Mouse (Mus musculus) myocyte (in vitro differentiated cells): ENCODE results near the gene Telo2. TPM values are rescaled to one million over a fixed set of nuclear protein-coding genes. Genes with fewer than 3 reads are reported as not detected.

Experiments used
- H3K27me3 ChIP-seq: one replicate; pipeline ENCODE4 v1.6.1; 2011; ENCODE audit not compliant: control insufficient read depth, insufficient read depth, insufficient read length
- H3K36me3 ChIP-seq: one replicate; pipeline ENCODE4 v1.6.1; 2011; ENCODE audit not compliant: control insufficient read depth, insufficient read depth
- H3K4me2 ChIP-seq: one replicate; pipeline ENCODE4 v1.6.1; 2011; ENCODE audit warnings: low read depth, control low read depth
- H3K4me3 ChIP-seq: one replicate; pipeline ENCODE4 v1.5.1; 2011; ENCODE audit warnings: mild to moderate bottlenecking, control low read depth, moderate library complexity
- H3K79me2 ChIP-seq: one replicate; pipeline ENCODE4 v1.6.1; 2011; ENCODE audit not compliant: control insufficient read depth, insufficient read depth
- H3ac ChIP-seq: one replicate; pipeline ENCODE4 v1.6.1; 2011; ENCODE audit not compliant: control insufficient read depth, insufficient read length
- CEBPB ChIP-seq: IDR thresholded peaks from 2 replicates; pipeline ENCODE4 v1.6.1; 2011; ENCODE audit warnings: mild to moderate bottlenecking, moderate library complexity; ENCODE audit not compliant: poor library complexity, insufficient read depth, severe bottlenecking
- E2F4 ChIP-seq: IDR thresholded peaks from one replicate; pipeline ENCODE4 v1.6.1; 2011; ENCODE audit warnings: mild to moderate bottlenecking, control low read depth, moderate library complexity; ENCODE audit not compliant: insufficient read depth
- MAX ChIP-seq: IDR thresholded peaks from one replicate; pipeline ENCODE4 v1.6.1; 2011; ENCODE audit warnings: low read depth, mild to moderate bottlenecking, control low read depth
- MYOD1 ChIP-seq, 3 experiments: IDR thresholded peaks; one replicate each; pipeline ENCODE4 v1.6.1; 2011; ENCODE audit warnings: control low read depth in 2 of 3, low read depth in 2 of 3, mild to moderate bottlenecking in 2 of 3, moderate library complexity in 1 of 3; ENCODE audit not compliant: insufficient read length in 2 of 3, control insufficient read depth in 1 of 3
- MYOG ChIP-seq, 3 experiments: IDR thresholded peaks; one replicate each; pipeline ENCODE4 v1.6.1; 2011; ENCODE audit warnings: control low read depth in 2 of 3, low read depth in 2 of 3, mild to moderate bottlenecking in 2 of 3; ENCODE audit not compliant: insufficient read length in 2 of 3, control insufficient read depth in 1 of 3, insufficient read depth in 1 of 3
- POLR2A ChIP-seq: IDR thresholded peaks from one replicate; pipeline ENCODE4 v1.6.1; 2011; ENCODE audit warnings: low read depth, mild to moderate bottlenecking, control low read depth, moderate library complexity; ENCODE audit not compliant: insufficient read length
- POLR2AphosphoS2 ChIP-seq: IDR thresholded peaks from one replicate; pipeline ENCODE4 v1.6.1; 2011; ENCODE audit warnings: low read depth, control low read depth; ENCODE audit not compliant: insufficient read length
- REST ChIP-seq: IDR thresholded peaks from one replicate; pipeline ENCODE4 v1.6.1; 2011; ENCODE audit warnings: mild to moderate bottlenecking, control low read depth, moderate library complexity; ENCODE audit not compliant: insufficient read depth, insufficient read length
- SRF ChIP-seq: IDR thresholded peaks from one replicate; pipeline ENCODE4 v1.6.1; 2011; ENCODE audit warnings: low read depth; ENCODE audit not compliant: control insufficient read depth, insufficient read length
- TCF12 ChIP-seq: IDR thresholded peaks from one replicate; pipeline ENCODE4 v1.6.1; 2011; ENCODE audit warnings: mild to moderate bottlenecking, control low read depth; ENCODE audit not compliant: poor library complexity, insufficient read depth, severe bottlenecking
- TCF3 ChIP-seq: IDR thresholded peaks from one replicate; pipeline ENCODE4 v1.6.1; 2011; ENCODE audit warnings: low read depth, control low read depth; ENCODE audit not compliant: insufficient read length
- USF1 ChIP-seq: IDR thresholded peaks from one replicate; pipeline ENCODE4 v1.6.1; 2011; ENCODE audit warnings: low read depth, mild to moderate bottlenecking, control low read depth, moderate library complexity
- polyA plus RNA-seq: library from polyadenylated mRNA; unstranded; fragments of >200 nt; fragmentation: generic; extraction: Trizol; gene quantifications from one replicate; pipeline ENCODE4 v1.2.1, GENCODE M21; 2012; ENCODE audit warnings: missing spikeins

Telo2 gene
- polyA plus RNA-seq, 1 experiment, result 14.4 TPM

- no peak for TF ChIP-seq E2F4
- no peaks in the 10 kb centered on the region for H3K36me3 ChIP-seq
- H3K4me3 ChIP-seq, result no peak overlapping the region
- H3K79me2 ChIP-seq, result no peaks in the 10 kb centered on the region
- no peak overlapping the region for H3ac ChIP-seq
- no peak overlapping the region for H3K4me2 ChIP-seq
- no peaks in the 10 kb centered on the region for H3K27me3 ChIP-seq
These were observed 32.9 kb downstream of the Telo2 start for GRCm38 (mm10) chr17:25082887-25083286.

DNA sequence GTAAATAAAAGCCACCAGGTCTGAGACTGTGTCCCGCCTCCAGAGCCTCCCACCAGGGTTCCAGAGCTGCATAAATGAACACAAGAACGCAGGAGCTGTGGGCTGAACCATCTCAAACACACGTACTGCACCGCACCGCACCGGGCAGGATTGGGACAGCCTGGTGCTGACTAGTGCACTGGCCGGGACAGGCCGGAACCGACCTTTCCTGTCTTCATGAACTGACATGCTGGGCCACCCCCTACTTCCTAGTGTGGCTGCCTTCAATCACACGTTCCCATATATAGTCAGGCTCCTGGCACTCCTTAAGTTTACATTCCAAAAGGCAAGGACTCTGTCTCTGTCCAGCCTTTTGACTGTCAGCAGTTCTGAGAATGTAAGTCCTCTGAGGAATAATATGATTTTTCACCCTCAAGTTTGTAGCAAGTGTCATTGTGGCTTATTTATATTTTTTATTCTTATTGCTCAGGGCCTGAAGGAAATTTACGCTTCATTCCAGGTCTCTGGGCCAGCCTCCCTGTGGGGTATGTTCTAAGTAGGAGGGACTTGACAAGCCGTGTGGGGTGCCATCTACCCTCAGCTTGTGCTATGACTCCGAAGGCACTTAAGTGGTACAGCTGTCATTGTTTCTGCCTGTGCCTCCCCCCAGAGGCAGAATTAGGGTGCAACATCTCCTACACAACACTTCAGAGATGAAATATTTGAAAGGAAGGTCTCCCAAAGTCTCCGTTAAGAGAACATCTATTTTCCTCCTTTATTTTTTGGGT is 33.5 kb downstream of the Telo2 start:
- no peaks in the 10 kb centered on the region for H3K79me2 ChIP-seq
- H3K36me3 ChIP-seq, result no peaks in the 10 kb centered on the region
- H3K27me3 ChIP-seq, result no peaks in the 10 kb centered on the region
- no peak overlapping the region for H3ac ChIP-seq
- TF ChIP-seq SRF (no peak), POLR2A (no peak), POLR2AphosphoS2 (no peak), MYOD1 (IDR thresholded peaks at IDR 0.05; ENCODE audit: control insufficient read depth in 1 of 3, insufficient read length in 2 of 3, low read depth in 2 of 3) (no peak), CEBPB (no peak), E2F4 (no peak), TCF3 (no peak), MYOG (IDR thresholded peaks at IDR 0.05; ENCODE audit: control insufficient read depth in 1 of 3, insufficient read depth in 1 of 3, insufficient read length in 2 of 3, low read depth in 2 of 3) (no peak), REST (no peak), USF1 (no peak), MAX (no peak), TCF12 (no peak)
- H3K4me3 ChIP-seq, result no peak overlapping the region
- H3K4me2 ChIP-seq, result no peak overlapping the region

DNA sequence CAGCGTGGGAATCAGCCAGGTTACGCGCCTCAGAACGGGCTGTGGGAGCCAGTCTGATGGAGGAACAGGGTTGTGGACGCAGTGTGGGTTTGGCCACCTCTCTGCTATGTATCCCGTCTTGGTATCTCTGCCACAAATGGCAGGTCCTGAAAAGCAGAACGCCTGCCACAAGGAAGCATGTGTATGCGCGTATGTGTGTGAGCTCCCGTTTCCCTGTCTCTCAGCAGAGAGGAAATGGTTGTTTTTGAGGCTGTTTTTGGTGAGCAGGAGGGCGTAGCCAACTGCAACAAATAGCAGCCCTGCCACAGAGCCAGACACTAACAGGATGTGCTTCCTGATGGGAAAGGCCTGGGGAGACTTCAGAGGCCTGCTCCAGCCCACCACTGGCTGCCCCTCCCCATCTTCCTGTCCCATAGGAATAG is 34.8 kb downstream of the Telo2 start:
- no peak for TF ChIP-seq TCF3
- no peak for TF ChIP-seq MYOD1 (IDR thresholded peaks at IDR 0.05; ENCODE audit: control insufficient read depth in 1 of 3, insufficient read length in 2 of 3, low read depth in 2 of 3)
- no peak for TF ChIP-seq POLR2AphosphoS2
- no peak for TF ChIP-seq CEBPB
- no peak for TF ChIP-seq USF1
- no peak for TF ChIP-seq POLR2A
- no peak for TF ChIP-seq SRF
- no peak for TF ChIP-seq REST
- TF ChIP-seq MYOG (IDR thresholded peaks at IDR 0.05; ENCODE audit: control insufficient read depth in 1 of 3, insufficient read depth in 1 of 3, insufficient read length in 2 of 3, low read depth in 2 of 3), result no peak
- no peak for TF ChIP-seq TCF12
- TF ChIP-seq MAX, result no peak
- TF ChIP-seq E2F4, result no peak
- H3K4me3 ChIP-seq, result no peak overlapping the region
- H3K4me2 ChIP-seq, result no peak overlapping the region
- H3ac ChIP-seq, result no peak overlapping the region
- no peaks in the 10 kb centered on the region for H3K27me3 ChIP-seq
- H3K36me3 ChIP-seq, result no peaks in the 10 kb centered on the region
- no peaks in the 10 kb centered on the region for H3K79me2 ChIP-seq

DNA sequence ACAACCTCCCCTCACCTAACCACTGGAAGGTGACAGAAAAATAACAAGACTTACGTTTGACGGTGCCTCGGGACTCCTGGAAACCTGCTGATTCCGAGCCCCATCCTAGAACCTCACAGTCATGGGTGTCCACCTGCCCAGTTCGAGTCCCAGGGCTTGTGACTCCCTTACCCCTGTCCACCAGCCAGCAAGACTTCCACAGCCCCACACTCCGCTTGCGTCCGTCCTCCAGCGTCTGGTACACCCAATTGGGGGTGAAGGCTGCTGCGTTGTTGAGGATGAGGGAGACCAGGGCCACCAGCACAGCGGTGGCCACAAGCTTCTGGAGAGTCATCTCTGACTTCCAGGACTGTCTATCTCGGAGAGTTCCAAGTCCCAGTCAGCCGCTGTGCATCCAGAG is 35.6 kb downstream of the Telo2 start:
- H3K36me3 ChIP-seq, result no peaks in the 10 kb centered on the region
- no peak overlapping the region for H3K4me3 ChIP-seq
- no peaks in the 10 kb centered on the region for H3K27me3 ChIP-seq
- H3K4me2 ChIP-seq, result no peak overlapping the region
- H3ac ChIP-seq, result no peak overlapping the region
- TF ChIP-seq CEBPB (no peak), MYOG (IDR thresholded peaks at IDR 0.05; ENCODE audit: control insufficient read depth in 1 of 3, insufficient read depth in 1 of 3, insufficient read length in 2 of 3, low read depth in 2 of 3) (no peak), POLR2A (no peak), MYOD1 (IDR thresholded peaks at IDR 0.05; ENCODE audit: control insufficient read depth in 1 of 3, insufficient read length in 2 of 3, low read depth in 2 of 3) (no peak), E2F4 (no peak), TCF3 (no peak), USF1 (no peak), SRF (no peak)
- no peaks in the 10 kb centered on the region for H3K79me2 ChIP-seq

DNA sequence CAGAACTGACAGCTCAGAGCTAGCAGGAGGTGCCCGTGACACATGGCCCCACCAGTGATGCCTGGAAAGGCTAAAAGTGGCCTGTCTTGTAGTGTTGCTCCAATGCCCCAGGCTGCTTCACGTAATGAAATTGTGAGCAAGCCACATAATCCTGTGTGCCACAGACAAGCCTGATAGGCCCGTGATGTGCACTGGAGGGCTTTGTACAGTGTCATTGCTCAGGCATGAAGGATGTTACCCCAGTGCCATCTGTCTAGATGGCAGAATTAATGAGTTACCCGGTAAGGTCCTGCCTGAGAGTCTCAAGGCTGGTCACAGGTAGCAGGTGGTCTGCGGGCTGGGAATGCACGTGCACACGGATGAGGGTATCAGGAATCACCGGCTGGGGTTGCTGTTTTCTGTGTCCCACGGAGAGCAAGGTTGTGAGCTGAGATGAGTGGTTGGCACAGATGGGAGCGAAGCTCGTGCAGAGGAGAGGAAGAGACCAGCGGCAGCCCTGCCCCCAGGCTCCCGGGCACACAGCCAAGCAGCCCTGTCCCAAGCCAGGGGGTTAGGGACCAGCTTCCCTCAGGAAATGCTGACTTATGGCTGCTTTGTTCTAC is 37.9 kb downstream of the Telo2 start:
- no peak overlapping the region for H3K4me3 ChIP-seq
- H3K79me2 ChIP-seq, result no peaks in the 10 kb centered on the region
- no peak for TF ChIP-seq MAX
- TF ChIP-seq TCF3, result no peak
- no peak for TF ChIP-seq CEBPB
- TF ChIP-seq POLR2AphosphoS2, result no peak
- no peak for TF ChIP-seq E2F4
- no peak for TF ChIP-seq USF1
- no peak for TF ChIP-seq MYOG (IDR thresholded peaks at IDR 0.05; ENCODE audit: control insufficient read depth in 1 of 3, insufficient read depth in 1 of 3, insufficient read length in 2 of 3, low read depth in 2 of 3)
- no peak for TF ChIP-seq SRF
- no peak for TF ChIP-seq REST
- no peak for TF ChIP-seq TCF12
- no peak for TF ChIP-seq MYOD1 (IDR thresholded peaks at IDR 0.05; ENCODE audit: control insufficient read depth in 1 of 3, insufficient read length in 2 of 3, low read depth in 2 of 3)
- H3K4me2 ChIP-seq, result no peak overlapping the region
- no peaks in the 10 kb centered on the region for H3K36me3 ChIP-seq
- H3K27me3 ChIP-seq, result no peaks in the 10 kb centered on the region
- H3ac ChIP-seq, result no peak overlapping the region
